Mouse (Mus musculus): ENCODE results near the gene Ms4a4b.
"Not testable (repeated sequence)": the region's sequence is repeated elsewhere in the genome, so short reads cannot be mapped to it uniquely, and the experiment has no call there.

Ms4a4b gene

DNA sequence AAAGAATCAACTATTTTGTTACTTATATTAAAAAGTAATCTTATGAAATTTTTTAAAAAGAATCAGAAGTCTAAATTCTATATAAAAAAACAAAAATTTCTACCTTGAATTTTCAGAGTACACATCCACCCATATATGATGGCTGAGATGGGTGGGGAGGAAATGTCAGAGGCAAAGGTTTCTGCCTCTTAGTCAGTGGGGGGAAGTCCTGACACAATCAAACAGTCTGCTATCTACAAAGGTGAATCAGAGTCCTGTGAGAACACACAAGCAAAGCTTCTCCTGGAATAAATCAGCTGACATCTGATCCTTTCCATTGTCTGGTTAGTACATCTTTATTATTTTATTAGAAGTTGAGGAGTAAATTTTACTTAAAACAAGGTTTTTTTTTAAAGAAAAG, at the start of gene Ms4a4b:
Gene Ms4a4b, plus strand, starts transcription at position 216 of the 400 bp plus-strand sequence.
- DNase-seq: no peak

DNA sequence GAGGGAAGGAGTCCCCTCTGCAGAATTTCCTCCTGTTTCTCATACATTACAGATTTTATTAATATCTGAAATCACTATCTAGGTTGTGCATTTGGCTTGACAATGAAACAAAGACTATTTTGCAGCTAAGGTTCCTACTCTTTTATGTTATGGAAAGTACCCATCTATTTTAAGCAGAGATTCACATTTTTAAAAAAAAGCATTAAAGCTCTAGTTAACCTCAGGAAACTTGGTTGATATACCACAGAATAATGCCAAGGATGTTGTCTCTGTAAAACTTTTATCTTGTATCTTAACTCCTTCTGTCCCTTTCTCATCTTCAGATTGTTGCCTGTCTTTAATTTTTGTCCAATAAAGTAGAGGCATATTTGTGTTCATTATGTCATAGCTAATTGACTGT, 47.6 kb upstream of the Ms4a4b start:
- DNase-seq: no peak

- DNase-seq: no peak
Observed at GRCm38 (mm10) chr19:11404527-11404926, 38.8 kb upstream of the Ms4a4b start, which contains the start of gene Ms4a4c. Gene Ms4a4c (plus strand): TSS chr19:11404770.

GRCm38 (mm10) chr19:11407428-11407827, 35.9 kb upstream of the Ms4a4b start:
- DNase-seq: no peak

DNA sequence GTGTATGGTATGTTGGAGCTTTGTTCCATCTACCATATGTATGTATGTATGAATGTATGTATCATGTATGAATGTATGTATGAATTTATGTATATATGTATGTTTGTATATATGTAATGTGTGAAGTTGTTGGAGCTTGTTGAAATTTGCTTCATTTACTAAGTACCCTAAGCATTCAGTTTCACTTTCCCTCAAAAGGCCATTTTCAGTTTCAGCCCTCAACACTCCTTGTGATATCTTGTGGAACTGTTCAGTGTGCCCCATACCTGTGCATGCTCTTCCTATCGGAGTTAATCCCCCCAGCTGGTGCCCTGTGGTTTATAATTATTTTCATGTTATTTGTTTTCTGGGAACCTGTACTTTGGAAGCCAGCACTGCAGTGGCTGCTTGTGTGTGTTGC, 34.8 kb upstream of the Ms4a4b start:
- DNase-seq: no peak

- no peak for DNase-seq
Observed at GRCm38 (mm10) chr19:11411640-11412039, 31.7 kb upstream of the Ms4a4b start.

GRCm38 (mm10) chr19:11414084-11414483, 29.3 kb upstream of the Ms4a4b start:
- DNase-seq: no peak

- DNase-seq: no peak
Observed at GRCm38 (mm10) chr19:11415581-11415980, 27.8 kb upstream of the Ms4a4b start.

- not testable (repeated sequence) for DNase-seq
Observed at GRCm38 (mm10) chr19:11418865-11419264, 24.5 kb upstream of the Ms4a4b start.

DNA sequence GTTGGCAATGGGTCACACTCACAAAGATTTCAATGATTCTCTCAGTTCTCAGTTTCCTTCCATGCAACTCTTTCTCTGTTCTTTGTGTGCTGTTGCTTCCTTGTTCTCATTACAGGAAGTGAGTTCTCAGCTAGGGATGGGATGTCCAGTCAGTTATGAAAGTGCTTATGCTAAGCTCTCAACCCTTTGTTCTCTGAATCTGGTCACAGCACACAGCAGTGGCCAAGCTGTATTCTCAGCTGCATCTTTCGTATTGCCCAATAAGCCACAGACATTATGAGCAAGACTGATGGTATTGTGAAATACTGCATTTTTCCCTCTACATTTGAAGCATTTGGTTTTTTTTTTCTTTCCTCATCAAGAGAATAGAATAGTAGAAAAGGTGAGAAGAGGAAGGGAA, 12.1 kb upstream of the Ms4a4b start:
- not testable (repeated sequence) for DNase-seq

- no peak for DNase-seq
Observed at GRCm38 (mm10) chr19:11435058-11435834, 8.1 kb upstream of the Ms4a4b start.

DNA sequence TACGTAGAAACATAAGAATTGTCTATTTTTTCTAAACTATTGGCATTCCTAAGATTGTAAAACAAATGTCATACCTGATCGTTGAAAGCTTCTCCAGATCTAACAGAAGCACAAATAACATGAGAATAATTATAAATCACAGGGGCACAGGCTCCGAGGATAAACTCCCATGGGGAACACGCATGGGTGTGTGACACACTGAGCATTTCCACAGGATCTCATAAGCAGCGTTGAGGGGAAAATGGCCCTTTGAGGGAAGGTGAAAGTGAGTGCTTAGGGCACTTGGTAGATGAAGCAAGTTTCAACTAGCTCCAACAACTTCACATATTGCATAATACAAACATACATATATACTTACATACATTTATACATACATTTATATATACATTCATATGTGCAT, 611 bp downstream of the Ms4a4b start:
- no peak for DNase-seq

- DNase-seq: no peak
Observed at GRCm38 (mm10) chr19:11447238-11447637, 3.9 kb downstream of the Ms4a4b start.

DNA sequence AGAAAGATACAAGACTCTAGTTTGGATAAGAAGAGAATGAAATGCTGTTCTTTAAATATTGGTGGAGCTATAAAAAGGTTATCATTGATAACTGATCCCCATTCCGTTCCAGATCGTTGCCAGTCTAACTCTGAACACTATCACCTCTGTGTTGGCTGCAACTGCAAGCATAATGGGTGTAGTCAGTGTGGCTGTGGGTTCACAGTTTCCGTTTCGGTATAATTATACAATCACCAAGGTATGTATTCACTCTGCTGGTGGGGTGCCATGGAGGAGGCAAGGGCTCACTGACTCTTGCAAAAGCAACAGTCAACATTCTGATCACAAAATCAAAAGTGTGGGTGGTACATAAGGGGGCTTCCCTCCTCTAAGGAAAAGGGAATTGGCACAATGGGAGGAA, 15.7 kb downstream of the Ms4a4b start:
- not testable (repeated sequence) for DNase-seq

- not testable (repeated sequence) for DNase-seq
Observed at GRCm38 (mm10) chr19:11464795-11465194, 21.4 kb downstream of the Ms4a4b start.

DNA sequence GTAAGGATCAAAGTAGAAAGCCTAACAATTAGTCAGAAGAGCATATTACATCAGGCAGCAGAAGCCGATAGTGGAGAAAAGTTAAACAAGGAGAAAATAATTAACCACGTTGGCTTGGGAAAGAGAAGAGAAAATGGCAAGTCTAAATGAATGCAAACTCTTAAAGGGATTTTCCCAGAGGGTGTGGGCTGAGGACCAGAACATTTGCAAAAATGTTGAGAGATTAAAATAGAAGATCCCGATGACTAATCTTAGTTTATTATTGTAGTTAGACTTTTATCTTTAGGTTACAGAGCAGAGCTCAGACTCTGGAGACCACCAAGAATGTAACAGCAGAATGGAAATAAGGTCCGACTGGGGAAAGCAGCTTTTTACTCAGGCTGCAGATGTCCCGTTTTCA, 23.1 kb downstream of the Ms4a4b start:
- no peak for DNase-seq

GRCm38 (mm10) chr19:11468361-11468760, 25.0 kb downstream of the Ms4a4b start:
- not testable (repeated sequence) for DNase-seq

- DNase-seq: not testable (repeated sequence)
Observed at GRCm38 (mm10) chr19:11469215-11469614, 25.9 kb downstream of the Ms4a4b start, which contains the start of gene Ms4a6c. Gene Ms4a6c (plus strand): TSS chr19:11469366.

DNA sequence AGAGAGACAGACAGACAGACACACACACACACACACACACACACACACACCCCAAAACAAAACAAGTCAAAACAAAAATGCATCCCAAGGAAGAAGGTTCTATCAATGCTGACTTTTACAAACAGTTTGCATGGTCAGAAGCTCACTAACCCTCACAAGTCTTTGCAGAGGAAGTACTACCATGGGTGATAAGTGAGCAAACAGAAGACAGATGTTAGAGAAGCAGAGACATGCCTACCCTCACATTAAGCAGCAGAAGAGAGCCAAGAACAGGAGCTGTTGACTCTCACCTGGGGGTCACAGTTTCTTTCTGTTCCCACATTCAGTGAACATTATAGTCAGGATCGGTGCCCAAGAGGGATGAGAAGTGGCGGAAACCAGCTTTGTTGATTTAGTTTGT, 36.4 kb downstream of the Ms4a4b start:
- DNase-seq: no peak

DNA sequence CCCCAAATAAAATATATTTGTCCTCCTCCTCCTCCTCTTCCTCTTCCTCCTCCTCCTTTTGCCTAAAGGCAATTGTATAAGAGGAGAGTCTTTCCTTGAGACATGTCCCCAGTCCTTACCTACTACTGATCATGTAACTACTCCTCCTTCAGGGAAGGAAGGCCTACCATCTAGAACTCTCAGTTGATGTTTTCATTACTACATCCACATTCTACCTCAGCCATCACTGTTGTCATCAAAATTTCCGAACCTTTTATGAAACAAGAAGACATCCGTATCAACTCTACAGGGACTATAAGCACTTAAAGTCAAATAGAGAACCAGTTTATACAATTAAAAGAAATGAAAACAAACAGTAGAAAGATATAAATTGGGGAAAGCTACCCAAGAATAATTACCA, 39.3 kb downstream of the Ms4a4b start:
- no peak for DNase-seq

DNA sequence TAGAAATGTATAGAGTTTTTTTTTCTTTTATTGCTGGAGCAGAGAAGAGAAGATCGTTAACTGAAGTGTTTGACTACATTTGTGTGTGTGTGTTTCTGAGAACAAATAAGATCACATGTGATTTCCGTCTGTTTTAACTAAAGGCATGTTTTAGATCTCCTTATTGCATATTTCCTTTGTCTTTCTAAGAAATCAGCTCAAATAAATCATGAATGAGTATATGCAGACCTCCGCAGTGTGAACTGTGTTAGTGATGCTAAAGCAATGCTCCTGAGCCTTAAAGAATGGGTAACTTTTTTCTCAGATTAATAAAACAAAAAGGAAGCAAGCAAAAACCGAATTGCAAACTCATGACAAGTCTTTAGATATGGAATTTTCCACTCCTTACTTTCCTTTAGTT, 40.6 kb downstream of the Ms4a4b start:
- DNase-seq: no peak

DNA sequence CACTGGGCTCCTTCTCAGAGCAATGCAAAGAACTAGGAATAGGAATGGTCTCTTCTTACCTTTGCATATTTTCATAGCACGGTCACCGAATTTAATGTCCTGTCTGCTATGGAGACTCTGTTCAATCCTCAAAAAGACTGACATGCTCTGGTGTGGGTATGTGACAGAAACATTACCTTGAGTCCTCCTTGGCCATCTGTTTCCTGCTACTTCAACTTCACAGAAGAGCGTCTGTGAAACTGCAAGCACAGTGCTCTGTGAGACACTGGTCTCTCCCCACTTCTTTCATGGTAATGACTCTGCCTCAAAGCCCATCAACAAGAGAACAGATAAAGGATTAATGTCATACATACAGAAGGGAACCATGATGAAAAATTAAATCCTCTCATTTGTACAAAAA, 41.0 kb downstream of the Ms4a4b start:
- no peak for DNase-seq

DNA sequence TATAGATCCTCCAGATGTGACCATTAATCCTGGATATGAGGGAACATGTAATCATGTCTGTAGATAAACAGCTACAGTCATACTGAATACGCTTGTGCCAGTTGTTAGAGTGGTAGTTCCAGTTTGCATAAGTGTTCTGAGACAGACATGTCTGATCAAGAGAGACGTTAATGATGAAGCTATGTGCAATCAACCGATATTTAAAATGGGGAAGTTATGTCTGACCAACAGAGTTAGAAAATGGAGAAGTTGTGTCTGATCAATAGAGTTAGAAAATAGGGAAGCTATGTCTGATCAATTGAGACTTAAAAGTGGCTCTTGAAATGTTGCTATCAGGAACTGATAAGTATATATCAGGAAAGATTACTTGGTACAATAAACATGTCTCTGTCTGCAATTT, 41.9 kb downstream of the Ms4a4b start:
- DNase-seq: no peak

DNA sequence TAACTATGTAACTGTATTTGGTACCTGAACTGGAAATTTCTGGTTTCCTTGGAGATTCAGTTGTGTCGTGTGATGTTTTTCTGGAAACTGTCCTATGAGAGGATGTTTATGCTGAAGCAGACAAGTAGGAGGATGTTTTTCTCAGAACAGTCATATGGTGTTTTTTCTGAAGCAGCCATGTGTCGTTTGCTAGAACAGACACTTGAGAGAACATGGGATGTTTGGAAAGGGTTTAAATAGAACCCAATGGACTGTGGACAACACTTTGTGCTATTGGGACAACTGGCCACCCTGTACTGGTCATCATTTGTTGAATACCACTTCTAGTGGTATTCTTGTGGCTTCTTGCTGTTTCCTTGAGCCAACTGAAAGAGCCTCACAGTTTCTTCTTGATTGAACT, 42.4 kb downstream of the Ms4a4b start, which contains the start of gene Gm8369:
Gene Gm8369, plus strand, starts transcription at position 193 of the 400 bp plus-strand sequence.
- DNase-seq: no peak

DNA sequence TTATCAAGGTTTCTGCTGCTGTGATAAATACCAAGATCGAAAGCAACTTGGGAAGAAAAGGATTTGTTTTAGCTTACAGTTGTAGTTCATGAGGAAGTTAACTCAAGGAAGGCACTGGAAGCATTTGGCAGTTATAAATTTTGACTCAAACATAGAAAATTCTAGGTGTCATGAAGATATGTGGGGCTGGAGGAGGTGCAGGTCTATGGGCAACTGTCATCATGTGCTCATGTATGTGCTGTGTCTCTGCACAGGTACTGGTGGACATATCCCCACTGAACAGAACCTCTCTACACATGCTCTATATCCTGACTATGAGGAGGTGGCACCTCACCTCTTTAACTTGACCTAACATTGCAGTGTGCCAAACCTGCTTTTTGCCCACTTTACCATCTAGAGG, 43.2 kb downstream of the Ms4a4b start:
- DNase-seq: no peak
